Mouse (Mus musculus) kidney, adult 18-20 months (tissue): Measurements from ENCODE around the gene Rxrb.
A peak's percentile ranks its signal among the peaks of the same experiment; 100 is the strongest.

ENCODE experiments used
- DNase-seq: peaks from one replicate; pipeline ENCODE4 v3.0.0; 2021

Gene Rxrb

DNA sequence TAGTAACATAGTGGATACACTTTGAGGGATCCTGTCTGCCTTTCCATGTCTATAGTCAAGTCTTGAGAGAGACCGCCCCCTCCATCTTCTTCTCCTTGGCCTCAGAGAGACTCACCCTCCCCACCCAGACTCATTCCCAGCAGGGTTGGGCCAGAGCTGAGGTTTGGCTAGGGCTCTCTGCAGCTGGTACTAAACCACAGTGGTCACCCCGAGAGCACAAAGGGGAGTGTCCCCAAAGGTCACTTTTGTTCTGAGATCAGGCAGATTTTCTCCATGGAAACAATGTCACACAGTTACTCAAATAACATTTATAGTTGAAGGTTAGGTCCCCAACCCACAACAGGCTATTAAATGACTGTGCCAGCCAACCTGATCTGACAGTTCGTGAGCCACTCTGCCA, 37.3 kb downstream of the Rxrb start:
- no peak for DNase-seq

DNA sequence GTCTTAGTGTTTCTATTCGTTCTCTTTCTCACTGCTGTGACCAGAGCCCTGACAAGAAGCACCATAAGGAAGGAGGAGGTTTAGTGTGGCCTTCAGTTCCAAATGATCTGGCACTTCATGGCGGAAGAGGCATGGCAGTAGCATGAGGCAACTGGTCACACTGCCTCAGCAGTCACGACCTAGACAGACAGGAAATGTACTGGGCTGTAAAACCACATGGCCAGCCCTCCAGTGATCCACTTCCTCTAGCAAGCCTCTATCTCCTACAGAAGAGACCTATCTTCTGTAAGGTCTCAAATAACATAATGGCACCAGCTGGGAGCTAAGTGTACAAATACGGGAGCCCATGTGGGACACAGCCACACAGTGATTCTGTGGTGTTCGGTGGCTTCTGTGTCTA, 40.5 kb downstream of the Rxrb start:
- no peak for DNase-seq

DNA sequence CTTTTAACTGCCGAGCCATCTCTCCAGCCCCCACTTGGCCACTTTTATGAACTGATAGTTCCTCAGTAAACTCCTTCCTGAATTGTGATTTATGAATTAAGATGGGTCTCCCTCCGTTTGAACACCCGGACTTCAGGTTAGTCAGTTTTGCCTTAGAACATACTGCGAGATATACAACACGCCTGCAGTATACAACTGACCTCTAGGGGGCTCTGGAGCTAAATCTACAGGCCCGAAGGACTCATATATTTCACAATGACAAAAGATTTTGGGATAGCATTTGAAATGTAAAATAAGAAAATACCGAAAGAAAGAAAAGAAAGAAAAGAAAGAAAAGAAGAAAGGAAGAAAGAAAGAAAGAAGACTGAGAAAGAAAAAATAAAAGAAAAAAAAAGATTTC, 43.7 kb downstream of the Rxrb start:
- peak; percentile 78 for DNase-seq

DNA sequence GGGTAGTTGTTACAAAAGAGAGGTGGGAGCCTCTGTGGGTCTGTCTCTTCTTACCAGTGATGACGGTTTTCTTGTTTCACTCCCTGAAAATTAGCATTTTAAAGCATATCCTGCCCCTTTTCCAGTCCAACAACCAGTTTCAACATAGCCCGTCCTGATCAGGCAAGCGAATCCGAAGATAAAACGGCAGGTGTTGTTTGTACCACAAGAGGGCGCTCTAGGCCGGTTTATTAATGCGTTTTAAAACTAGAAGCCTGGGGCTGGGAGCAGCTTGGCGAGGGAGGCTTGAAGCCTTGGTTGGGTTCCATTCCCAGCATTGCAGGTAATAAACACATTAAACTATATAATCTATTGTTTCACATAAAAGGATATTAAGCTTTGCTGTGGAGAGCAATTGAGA, 45.9 kb downstream of the Rxrb start:
- DNase-seq = peak; percentile 75

DNA sequence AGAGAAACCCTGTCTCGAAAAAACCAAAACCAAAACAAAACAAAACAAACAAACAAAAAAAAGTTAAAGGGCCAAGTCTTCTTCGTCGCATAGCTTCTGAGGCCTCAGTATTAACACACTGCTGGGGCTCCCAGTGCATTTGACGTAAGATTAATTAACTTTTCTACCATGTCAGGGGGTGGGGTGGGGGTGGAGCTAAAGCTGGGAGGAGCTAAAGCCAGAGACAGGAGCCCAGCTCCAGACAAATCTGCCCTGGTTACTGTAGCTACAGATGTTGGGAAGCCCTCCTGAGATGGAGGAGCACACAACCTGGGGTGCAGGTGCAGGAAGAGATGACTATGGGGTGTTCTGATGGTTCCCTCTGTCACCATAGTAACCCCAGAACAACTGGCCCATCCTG, 46.5 kb downstream of the Rxrb start:
- DNase-seq = no peak

DNA sequence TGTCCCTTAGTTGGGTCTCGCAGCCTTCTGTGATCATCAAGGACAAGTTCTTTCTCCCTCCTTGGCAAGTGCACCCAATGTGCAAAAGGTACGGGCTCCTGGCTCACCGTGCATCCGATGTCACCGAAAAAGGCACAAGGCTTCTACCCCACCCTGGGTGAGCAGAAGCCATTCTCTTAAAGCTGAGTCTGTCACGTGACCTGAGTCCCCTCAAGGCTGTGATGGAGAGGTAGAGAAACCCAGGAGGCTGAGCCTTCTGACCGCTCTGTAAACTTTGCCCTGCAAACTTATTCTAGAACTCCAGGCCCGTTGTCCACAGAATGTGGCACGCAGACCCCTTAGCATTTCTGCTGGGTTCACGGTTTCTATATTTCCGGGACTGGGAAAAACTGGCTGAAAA, 47.4 kb downstream of the Rxrb start:
- no peak for DNase-seq

DNA sequence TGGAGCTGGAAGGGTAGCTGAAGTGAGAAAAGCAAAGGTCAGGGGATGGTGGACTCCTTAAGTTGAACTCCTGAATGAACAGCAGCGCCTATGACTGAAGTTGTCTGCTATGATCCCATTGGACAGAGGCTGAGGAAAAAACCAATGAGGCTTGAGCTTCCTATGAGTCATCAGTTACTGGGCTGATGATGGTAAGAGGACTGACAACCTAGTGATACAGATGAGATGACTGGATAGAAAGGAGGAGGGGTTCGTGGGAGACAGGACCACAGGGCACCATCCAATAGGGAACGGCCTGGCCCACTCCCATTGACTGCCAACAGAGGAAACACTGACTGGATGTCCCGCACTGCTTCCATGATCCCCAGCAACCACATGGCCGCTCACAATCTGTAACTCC, 48.0 kb downstream of the Rxrb start:
- DNase-seq = no peak

DNA sequence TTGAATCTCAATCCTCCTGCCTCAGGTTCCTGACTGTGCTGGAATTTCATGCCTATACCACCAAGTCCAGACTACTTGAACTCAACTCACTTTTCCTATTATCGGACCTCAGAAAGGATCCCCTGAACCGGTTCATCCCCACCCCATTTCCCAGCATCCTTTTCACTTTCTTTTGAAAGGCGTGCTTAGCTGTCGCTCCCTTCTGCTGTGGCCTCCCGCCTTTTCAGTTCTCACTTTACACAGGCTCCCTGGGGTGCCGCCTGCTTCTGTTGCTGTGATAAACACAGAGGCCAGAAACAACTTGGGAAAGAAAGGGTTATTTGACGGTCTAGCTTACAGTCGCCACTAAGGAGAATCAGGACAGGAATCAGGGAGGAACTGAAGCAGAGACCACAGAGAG, 51.5 kb downstream of the Rxrb start:
- no peak for DNase-seq

DNA sequence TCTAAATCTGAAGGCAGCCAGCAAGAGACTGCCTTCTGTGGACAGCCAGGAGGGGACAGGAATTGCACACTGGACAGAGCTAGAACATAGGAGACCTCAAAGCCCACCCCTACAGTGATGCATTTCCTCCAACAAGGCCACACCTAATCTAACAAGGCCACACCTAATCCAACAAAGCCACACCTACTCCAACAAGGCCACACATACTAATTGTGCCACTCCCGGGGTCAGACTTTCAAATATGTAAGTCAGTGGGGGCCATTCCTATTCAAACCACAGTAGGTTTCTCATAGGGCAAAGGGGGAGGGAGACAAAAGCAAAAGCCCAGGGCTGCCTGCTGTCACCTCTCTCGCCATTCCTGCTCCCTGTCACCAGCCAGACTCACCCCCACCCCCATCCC, 55.8 kb downstream of the Rxrb start:
- DNase-seq = no peak
